Mouse (Mus musculus) ES-Bruce4 (cell line): ENCODE measurements around the gene Pla1a. TPM values are rescaled to one million over a fixed set of nuclear protein-coding genes. Genes with fewer than 3 reads are reported as not detected.
A peak's percentile ranks its signal among the peaks of the same experiment; 100 is the strongest.

Experiments used
- H3K27ac ChIP-seq: 2 replicates; pipeline ENCODE4 v1.5.1; 2012; ENCODE audit warnings: low read length, inconsistent platforms; ENCODE audit not compliant: insufficient read depth
- H3K27me3 ChIP-seq: 2 replicates; pipeline ENCODE4 v1.6.1; 2012; ENCODE audit warnings: mild to moderate bottlenecking, low read length, inconsistent platforms; ENCODE audit not compliant: control insufficient read depth, poor library complexity, insufficient read depth, severe bottlenecking
- H3K36me3 ChIP-seq: 2 replicates; pipeline ENCODE4 v1.6.1; 2012; ENCODE audit warnings: inconsistent platforms, mild to moderate bottlenecking, low read length, moderate library complexity; ENCODE audit not compliant: control insufficient read depth, poor library complexity, insufficient read depth, severe bottlenecking
- H3K4me1 ChIP-seq: one replicate; pipeline ENCODE4 v1.8.1; 2011; ENCODE audit warnings: low read length; ENCODE audit not compliant: control insufficient read depth, insufficient read depth
- H3K4me3 ChIP-seq: 2 replicates; pipeline ENCODE4 v1.5.1; 2011; ENCODE audit warnings: low read depth, mild to moderate bottlenecking, low read length
- H3K9ac ChIP-seq: 2 replicates; pipeline ENCODE4 v1.6.1; 2012; ENCODE audit warnings: low read depth, mild to moderate bottlenecking, inconsistent platforms; ENCODE audit not compliant: poor library complexity, severe bottlenecking
- H3K9me3 ChIP-seq: replicated peaks from 2 replicates; pipeline ENCODE4 v1.6.1; 2012; ENCODE audit warnings: mild to moderate bottlenecking, low read length, inconsistent platforms; ENCODE audit not compliant: control insufficient read depth, poor library complexity, insufficient read depth, severe bottlenecking
- CTCF ChIP-seq: IDR thresholded peaks from one replicate; pipeline ENCODE4 v1.8.1; 2011; ENCODE audit warnings: low read depth, low read length
- EP300 ChIP-seq: IDR thresholded peaks from 2 replicates; pipeline ENCODE4 v1.6.1; 2011; ENCODE audit warnings: low read depth, low read length; ENCODE audit not compliant: insufficient read depth
- POLR2A ChIP-seq: IDR thresholded peaks from one replicate; pipeline ENCODE4 v1.8.1; 2011; ENCODE audit warnings: low read length; ENCODE audit not compliant: insufficient read depth
- polyA plus RNA-seq: library from polyadenylated mRNA; stranded (reverse); fragments of >200 nt; gene quantifications from 2 replicates; pipeline ENCODE4 v1.2.4, GENCODE M21; 2011; ENCODE audit warnings: low read depth; ENCODE audit not compliant: missing spikeins, insufficient read depth, insufficient read length

Gene Pla1a
- polyA plus RNA-seq, 1 experiment, result 1.9 TPM

GRCm38 (mm10) chr16:38454533-38455254 lies 21.7 kb upstream of the Pla1a start:
- TF ChIP-seq CTCF (no peak), EP300 (no peak), POLR2A (no peak)
- H3K9ac ChIP-seq, result no peak overlapping the region

DNA sequence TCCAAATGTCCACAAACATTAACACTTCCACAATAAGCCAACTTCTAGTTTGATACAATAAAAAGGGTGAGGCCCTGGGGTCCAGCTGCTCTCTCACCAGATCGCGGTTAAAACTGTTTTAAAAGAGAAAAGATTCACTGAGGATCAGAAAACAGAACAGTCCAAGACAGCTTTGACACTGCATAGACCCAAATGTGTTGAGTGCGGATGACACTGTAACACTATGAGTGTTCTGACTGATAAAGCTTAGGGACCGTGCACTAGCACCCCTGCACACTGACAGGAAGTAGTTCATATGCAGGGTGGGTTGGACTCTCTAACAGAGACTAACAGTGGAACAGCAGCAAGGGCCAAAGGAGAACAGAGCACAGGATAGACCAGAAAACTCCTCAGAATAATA lies 21.0 kb upstream of the Pla1a start:
- no peaks in the 10 kb centered on the region for H3K9me3 ChIP-seq
- no peaks in the 10 kb centered on the region for H3K27me3 ChIP-seq
- H3K9ac ChIP-seq, result no peak overlapping the region
- peaks cover 9% of the 10 kb centered on the region for H3K36me3 ChIP-seq
- TF ChIP-seq POLR2A (no peak), EP300 (no peak), CTCF (no peak)
- H3K4me1 ChIP-seq, result peaks cover 6% of the 10 kb centered on the region
- H3K27ac ChIP-seq, result no peak overlapping the region
- no peak overlapping the region for H3K4me3 ChIP-seq

More at GRCm38 (mm10) chr16:38454533-38455254, 21.7 kb upstream of the Pla1a start:
- no peaks in the 10 kb centered on the region for H3K9me3 ChIP-seq
- H3K27ac ChIP-seq, result no peak overlapping the region
- H3K4me1 ChIP-seq, result peaks cover 6% of the 10 kb centered on the region
- no peaks in the 10 kb centered on the region for H3K27me3 ChIP-seq
- peaks cover 5% of the 10 kb centered on the region for H3K36me3 ChIP-seq
- H3K4me3 ChIP-seq, result no peak overlapping the region

DNA sequence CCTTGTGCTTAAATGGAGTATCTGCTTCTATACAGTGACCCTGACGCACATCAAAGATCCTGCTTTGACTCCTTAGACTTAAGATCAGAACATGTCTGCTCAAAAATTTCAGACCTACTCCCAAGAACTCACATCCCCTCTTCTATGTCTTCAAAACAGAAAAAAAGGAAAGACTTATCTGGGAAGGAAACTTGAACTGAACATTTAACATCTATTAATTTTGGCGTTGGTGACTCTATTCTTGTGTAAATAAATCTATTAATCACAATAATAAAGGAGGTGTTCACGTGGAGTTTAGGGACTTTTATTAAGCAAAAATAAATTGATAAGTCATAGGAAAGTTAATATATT lies 20.2 kb upstream of the Pla1a start:
- no peaks in the 10 kb centered on the region for H3K27me3 ChIP-seq
- no peaks in the 10 kb centered on the region for H3K9me3 ChIP-seq
- H3K4me1 ChIP-seq, result peaks cover 5% of the 10 kb centered on the region
- peak overlapping the region; percentile 78 for H3K4me3 ChIP-seq
- TF ChIP-seq CTCF, result no peak
- no peak for TF ChIP-seq EP300
- no peak for TF ChIP-seq POLR2A
- H3K9ac ChIP-seq, result peak overlapping the region; percentile 85
- no peak overlapping the region for H3K27ac ChIP-seq
- H3K36me3 ChIP-seq, result peaks cover 9% of the 10 kb centered on the region

GRCm38 (mm10) chr16:38452442-38453202 lies 19.7 kb upstream of the Pla1a start, which contains the start of gene Adprh:
TSS of gene Adprh (minus strand) at chr16:38452703.
- peak within 1 kb of the TSS; percentile 45 for H3K27ac ChIP-seq
- peaks cover 5% of the 10 kb centered on the region for H3K4me1 ChIP-seq
- peaks cover 9% of the 10 kb centered on the region for H3K36me3 ChIP-seq
- TF ChIP-seq CTCF (no peak), POLR2A (peak; percentile 47)
- H3K9me3 ChIP-seq, result no peaks in the 10 kb centered on the region
- peak within 1 kb of the TSS; percentile 78 for H3K4me3 ChIP-seq
- H3K27me3 ChIP-seq, result no peaks in the 10 kb centered on the region
- H3K9ac ChIP-seq, result peak within 1 kb of the TSS; percentile 85

DNA sequence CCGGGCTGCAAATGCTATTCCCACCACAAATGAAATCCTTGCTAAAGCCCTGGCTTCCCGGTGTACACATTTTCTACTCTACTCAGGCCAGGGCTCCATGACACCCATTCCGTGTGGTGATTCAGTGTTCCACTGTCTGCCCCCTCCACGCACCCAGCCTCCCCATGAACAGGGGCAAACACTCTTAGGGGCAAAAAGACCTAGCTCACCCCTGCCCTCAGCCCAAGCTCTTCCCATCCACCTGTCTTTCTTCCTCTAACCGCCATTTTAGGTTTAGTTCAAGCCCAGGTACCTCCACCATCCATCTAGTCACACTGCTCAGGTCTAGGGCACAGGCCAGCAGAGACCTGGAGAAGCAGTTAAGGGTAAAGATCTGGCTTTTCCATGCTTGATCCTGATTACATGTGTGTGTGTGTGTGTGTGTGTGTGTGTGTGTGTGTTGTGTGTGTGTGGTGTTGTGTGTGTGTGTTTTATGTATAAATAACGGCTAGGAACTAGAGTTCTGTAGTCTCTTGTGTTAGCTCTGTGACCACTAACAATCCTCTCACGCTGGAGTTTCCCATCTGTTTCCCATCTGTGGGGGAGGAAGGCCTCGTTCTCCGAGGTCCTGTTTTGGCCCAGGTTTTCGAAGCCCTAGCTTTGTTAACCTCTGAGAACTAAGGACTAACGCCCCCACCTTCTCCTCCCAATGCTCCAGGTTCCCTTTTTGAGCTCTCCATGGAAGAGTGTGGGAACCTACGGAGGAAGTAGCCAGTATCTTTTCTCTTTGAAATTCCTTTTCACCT lies 18.7 kb upstream of the Pla1a start:
- H3K9ac ChIP-seq, result peak overlapping the region; percentile 85
- H3K4me1 ChIP-seq, result peaks cover 5% of the 10 kb centered on the region
- no peaks in the 10 kb centered on the region for H3K27me3 ChIP-seq
- peaks cover 15% of the 10 kb centered on the region for H3K36me3 ChIP-seq
- peak overlapping the region; percentile 45 for H3K27ac ChIP-seq
- peak overlapping the region; percentile 78 for H3K4me3 ChIP-seq
- TF ChIP-seq EP300 (no peak), POLR2A (no peak), CTCF (no peak)
- H3K9me3 ChIP-seq, result peaks cover 2% of the 10 kb centered on the region; the same call in 1 of the 2 replicates
